In the genomic region with DNA sequence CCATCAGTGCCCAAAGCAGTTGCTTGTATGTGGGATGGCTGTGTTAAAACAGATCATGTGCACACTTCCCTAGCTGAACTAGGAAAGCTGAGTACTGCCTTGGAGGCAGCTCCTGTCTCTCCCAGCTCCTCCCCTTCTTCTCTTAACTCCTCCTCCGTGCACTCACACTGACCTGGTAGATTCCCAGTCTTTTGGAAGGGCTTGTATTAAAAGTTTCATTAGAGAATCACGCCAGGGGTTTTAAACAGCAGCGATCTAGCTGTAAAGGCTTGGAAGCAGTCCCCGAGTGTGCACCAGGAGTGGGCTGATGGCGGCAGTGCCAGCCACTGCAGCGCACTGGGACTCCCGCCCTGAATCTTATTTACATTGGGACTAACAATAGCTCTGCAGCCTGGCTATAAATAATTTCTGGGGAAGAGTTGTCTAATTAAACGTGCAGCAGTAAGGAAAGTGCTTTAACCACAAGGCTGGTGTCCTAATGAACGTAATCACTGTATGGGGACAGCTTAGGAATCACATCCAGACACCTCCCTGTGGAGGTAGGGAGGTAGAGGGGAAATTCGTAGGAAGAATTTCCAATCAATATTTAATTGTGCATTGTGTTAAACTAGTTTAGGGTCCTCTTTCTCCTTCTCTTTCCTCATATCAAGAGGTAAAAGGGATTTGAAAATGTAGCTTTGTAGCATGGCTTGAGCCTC, we compare ENCODE assay signal across 10 mouse cellular contexts.
DNase-seq lines count a peak whose midpoint lies in the region; ATAC-seq lines count a peak whose summit lies in the region.
"Had no signal": no experiment of that assay in that cellular context is flagged by ENCODE, and none has a peak within 500 bp of the region (broad histone marks: within the 10 kb centered on the region; RNA-seq: fewer than 3 reads in every experiment).

No protein-coding gene starts in this region.

- ATAC-seq in kidney, embryonic 14.5 days (ENCODE audit: low FRiP score, low TSS enrichment): peak; percentile 46; the same call in 1 of the 2 replicates
- ATAC-seq in embryonic facial prominence, embryonic 15.5 days (ENCODE audit: insufficient number of reproducible peaks, low FRiP score, low TSS enrichment, low read depth): no peak
- ATAC-seq in hindbrain, embryonic 14.5 days (ENCODE audit: low FRiP score): peak; percentile 73; the same call in 1 of the 2 replicates
- peak; percentile 73 for ATAC-seq in midbrain, embryonic 13.5 days

- no peak overlapping the region; the same call in 1 of the 2 replicates for H3K9ac ChIP-seq in kidney, embryonic 14.5 days (ENCODE audit: low read depth, low read length)
- no peak overlapping the region for H3K9ac ChIP-seq in embryonic facial prominence, embryonic 15.5 days
- peak overlapping the region; percentile 31; the same call in 1 of the 2 replicates for H3K9ac ChIP-seq in hindbrain, embryonic 14.5 days
- H3K9ac ChIP-seq in midbrain, embryonic 13.5 days (replicated peaks): no peak overlapping the region; the same call in 1 of the 2 replicates
- H3K9ac ChIP-seq: liver, embryonic 13.5 days had no signal

- 29% methylated on average over 10 of the region's 10 CpGs for WGBS in kidney, embryonic 14.5 days
- WGBS in embryonic facial prominence, embryonic 15.5 days: 50% methylated on average over 10 of the region's 10 CpGs
- 17% methylated on average over 10 of the region's 10 CpGs for WGBS in hindbrain, embryonic 14.5 days
- 27% methylated on average over 10 of the region's 10 CpGs for WGBS in midbrain, embryonic 13.5 days

- no peaks in the 10 kb centered on the region for H3K27me3 ChIP-seq in kidney, embryonic 14.5 days (ENCODE audit: control insufficient read depth, insufficient read depth, low read length)
- H3K27me3 ChIP-seq in embryonic facial prominence, embryonic 15.5 days: no peaks in the 10 kb centered on the region
- H3K27me3 ChIP-seq in hindbrain, embryonic 14.5 days (ENCODE audit: control insufficient read depth, insufficient read depth, low read length): no peaks in the 10 kb centered on the region
- H3K27me3 ChIP-seq in midbrain, embryonic 13.5 days: no peaks in the 10 kb centered on the region
- H3K27me3 ChIP-seq: CH12.LX; liver, embryonic 13.5 days had no signal

- no peaks in the 10 kb centered on the region for H3K4me1 ChIP-seq in kidney, embryonic 14.5 days (ENCODE audit: control insufficient read depth, insufficient read depth, low read length)
- H3K4me1 ChIP-seq in embryonic facial prominence, embryonic 15.5 days: no peaks in the 10 kb centered on the region
- H3K4me1 ChIP-seq in hindbrain, embryonic 14.5 days (replicated peaks; ENCODE audit: control insufficient read depth, insufficient read depth, low read length): peaks cover 14% of the 10 kb centered on the region; the same call in 1 of the 2 replicates
- peaks cover 12% of the 10 kb centered on the region for H3K4me1 ChIP-seq in midbrain, embryonic 13.5 days (replicated peaks)
- H3K4me1 ChIP-seq: liver, embryonic 13.5 days had no signal

- H3K27ac ChIP-seq in kidney, embryonic 14.5 days (ENCODE audit: low read depth, low read length): no peak overlapping the region
- H3K27ac ChIP-seq in embryonic facial prominence, embryonic 15.5 days (replicated peaks): no peak overlapping the region
- peak overlapping the region; percentile 23; the same call in 1 of the 2 replicates for H3K27ac ChIP-seq in hindbrain, embryonic 14.5 days
- 0 out of 2 replicates have a peak overlapping the region, but pooled peaks have one; percentile 15 for H3K27ac ChIP-seq in midbrain, embryonic 13.5 days
- H3K27ac ChIP-seq: liver, embryonic 13.5 days had no signal

- no peaks in the 10 kb centered on the region for H3K9me3 ChIP-seq in kidney, embryonic 14.5 days (ENCODE audit: control insufficient read depth, low read length)
- no peaks in the 10 kb centered on the region for H3K9me3 ChIP-seq in embryonic facial prominence, embryonic 15.5 days (replicated peaks)
- H3K9me3 ChIP-seq in hindbrain, embryonic 14.5 days (ENCODE audit: control insufficient read depth, low read length): no peaks in the 10 kb centered on the region
- H3K9me3 ChIP-seq in midbrain, embryonic 13.5 days: no peaks in the 10 kb centered on the region
- H3K9me3 ChIP-seq: liver, embryonic 13.5 days had no signal

- H3K36me3 ChIP-seq in kidney, embryonic 14.5 days (ENCODE audit: control insufficient read depth, insufficient read depth, low read length): no peaks in the 10 kb centered on the region
- no peaks in the 10 kb centered on the region for H3K36me3 ChIP-seq in embryonic facial prominence, embryonic 15.5 days
- H3K36me3 ChIP-seq in hindbrain, embryonic 14.5 days (replicated peaks; ENCODE audit: control insufficient read depth, insufficient read depth): no peaks in the 10 kb centered on the region
- H3K36me3 ChIP-seq in midbrain, embryonic 13.5 days: no peaks in the 10 kb centered on the region
- H3K36me3 ChIP-seq: liver, embryonic 13.5 days had no signal

- no peak for DNase-seq in kidney, postnatal 14 days
- peak; percentile 37 for DNase-seq in hindbrain, embryonic 14.5 days (ENCODE audit: low spot score)
- DNase-seq in thymus, postnatal 25 days: no peak
- DNase-seq in adrenal gland, postnatal 4 days (ENCODE audit: low spot score in 2 of 2): no peak
- DNase-seq in MN1 (ENCODE audit: low spot score): no peak
- DNase-seq: liver, embryonic 13.5 days had no signal

- H3K4me2 ChIP-seq in kidney, embryonic 14.5 days (replicated peaks; ENCODE audit: low read depth, low read length): peak overlapping the region; percentile 26
- 0 out of 2 replicates have a peak overlapping the region, but pooled peaks have one; percentile 19 for H3K4me2 ChIP-seq in embryonic facial prominence, embryonic 15.5 days (replicated peaks)
- peak overlapping the region; percentile 42 for H3K4me2 ChIP-seq in hindbrain, embryonic 14.5 days (replicated peaks)
- peak overlapping the region; percentile 34 for H3K4me2 ChIP-seq in midbrain, embryonic 13.5 days (replicated peaks)
- H3K4me2 ChIP-seq: liver, embryonic 13.5 days had no signal

- peak overlapping the region; percentile 13; the same call in 1 of the 2 replicates for H3K4me3 ChIP-seq in kidney, embryonic 14.5 days (ENCODE audit: low read length)
- H3K4me3 ChIP-seq in embryonic facial prominence, embryonic 15.5 days (replicated peaks): no peak overlapping the region
- H3K4me3 ChIP-seq in hindbrain, embryonic 14.5 days (replicated peaks; ENCODE audit: low read length): no peak overlapping the region
- H3K4me3 ChIP-seq in midbrain, embryonic 13.5 days (replicated peaks): peak overlapping the region; percentile 16
- H3K4me3 ChIP-seq: liver, embryonic 13.5 days had no signal

Comparison
In these comparisons a context has a peak if more than half of its experiments do, and no peak if none do; other contexts are left out.
1. H3K27ac ChIP-seq: peak in hindbrain, embryonic 14.5 days (single experiment) and midbrain, embryonic 13.5 days (single experiment); none in kidney, embryonic 14.5 days (single experiment) and embryonic facial prominence, embryonic 15.5 days (single experiment).
2. H3K4me3 ChIP-seq: peak in kidney, embryonic 14.5 days (single experiment) and midbrain, embryonic 13.5 days (single experiment); none in embryonic facial prominence, embryonic 15.5 days (single experiment) and hindbrain, embryonic 14.5 days (single experiment).
3. Peak in every context shown above with its lines, with median percentiles within 50 percentile points of each other: H3K4me2 ChIP-seq.